Mouse (Mus musculus) ES-Bruce4 (cell line): Measurements from ENCODE around the gene Mfsd4b4. TPM values are rescaled to one million over a fixed set of nuclear protein-coding genes. Genes with fewer than 3 reads are reported as not detected.
"Not testable (repeated sequence)": the region's sequence is repeated elsewhere in the genome, so short reads cannot be mapped to it uniquely, and the experiment has no call there.

Experiments
- H3K27ac ChIP-seq: 2 replicates; pipeline ENCODE4 v1.5.1; 2012; ENCODE audit warnings: low read length, inconsistent platforms; ENCODE audit not compliant: insufficient read depth
- H3K27me3 ChIP-seq: 2 replicates; pipeline ENCODE4 v1.6.1; 2012; ENCODE audit warnings: mild to moderate bottlenecking, low read length, inconsistent platforms; ENCODE audit not compliant: control insufficient read depth, poor library complexity, insufficient read depth, severe bottlenecking
- H3K36me3 ChIP-seq: 2 replicates; pipeline ENCODE4 v1.6.1; 2012; ENCODE audit warnings: inconsistent platforms, mild to moderate bottlenecking, low read length, moderate library complexity; ENCODE audit not compliant: control insufficient read depth, poor library complexity, insufficient read depth, severe bottlenecking
- H3K4me1 ChIP-seq: one replicate; pipeline ENCODE4 v1.8.1; 2011; ENCODE audit warnings: low read length; ENCODE audit not compliant: control insufficient read depth, insufficient read depth
- H3K4me3 ChIP-seq: 2 replicates; pipeline ENCODE4 v1.5.1; 2011; ENCODE audit warnings: low read depth, mild to moderate bottlenecking, low read length
- H3K9ac ChIP-seq: 2 replicates; pipeline ENCODE4 v1.6.1; 2012; ENCODE audit warnings: low read depth, mild to moderate bottlenecking, inconsistent platforms; ENCODE audit not compliant: poor library complexity, severe bottlenecking
- H3K9me3 ChIP-seq: replicated peaks from 2 replicates; pipeline ENCODE4 v1.6.1; 2012; ENCODE audit warnings: mild to moderate bottlenecking, low read length, inconsistent platforms; ENCODE audit not compliant: control insufficient read depth, poor library complexity, insufficient read depth, severe bottlenecking
- CTCF ChIP-seq: IDR thresholded peaks from one replicate; pipeline ENCODE4 v1.8.1; 2011; ENCODE audit warnings: low read depth, low read length
- EP300 ChIP-seq: IDR thresholded peaks from 2 replicates; pipeline ENCODE4 v1.6.1; 2011; ENCODE audit warnings: low read depth, low read length; ENCODE audit not compliant: insufficient read depth
- POLR2A ChIP-seq: IDR thresholded peaks from one replicate; pipeline ENCODE4 v1.8.1; 2011; ENCODE audit warnings: low read length; ENCODE audit not compliant: insufficient read depth
- polyA plus RNA-seq: library from polyadenylated mRNA; stranded (reverse); fragments of >200 nt; gene quantifications from 2 replicates; pipeline ENCODE4 v1.2.4, GENCODE M21; 2011; ENCODE audit warnings: low read depth; ENCODE audit not compliant: missing spikeins, insufficient read depth, insufficient read length

Mfsd4b4 gene
- 5.7 and 5.9 TPM in 2 replicates for polyA plus RNA-seq

GRCm38 (mm10) chr10:39898874-39899371 lies at the start of gene Mfsd4b4:
Gene Mfsd4b4 (minus strand): TSS chr10:39899238.
- no peaks in the 10 kb centered on the region for H3K4me1 ChIP-seq
- H3K27ac ChIP-seq: peak within 1 kb of the TSS; percentile 37
- TF ChIP-seq POLR2A (peak; percentile 58), CTCF (no peak), EP300 (no peak)
- H3K9ac ChIP-seq: peak within 1 kb of the TSS; percentile 68
- 0 out of 2 replicates have a peak, but pooled peaks cover 2% of the 10 kb centered on the region for H3K9me3 ChIP-seq
- no peaks in the 10 kb centered on the region for H3K27me3 ChIP-seq
- no peaks in the 10 kb centered on the region for H3K36me3 ChIP-seq
- H3K4me3 ChIP-seq: peak within 1 kb of the TSS; percentile 85

DNA sequence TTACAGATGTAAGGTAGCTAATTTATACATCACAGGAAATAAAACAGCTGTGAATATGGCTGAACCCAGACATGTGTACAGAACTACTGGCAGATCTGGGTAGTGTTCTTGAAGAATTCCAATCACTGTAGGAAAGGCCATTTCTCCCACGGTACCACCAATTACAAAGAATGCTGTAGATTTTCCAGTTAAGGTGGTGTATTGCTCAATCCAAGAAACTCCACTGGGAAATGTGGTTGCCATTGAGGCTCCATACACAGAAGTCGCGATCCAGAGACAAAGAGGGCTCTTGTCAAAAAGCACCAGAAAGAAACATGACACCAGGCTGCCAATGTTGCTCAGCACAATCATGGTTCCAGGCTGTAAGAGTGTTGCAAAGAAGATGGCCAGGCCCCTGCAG lies 48.2 kb upstream of the Mfsd4b4 start:
- not testable (repeated sequence) for H3K4me3 ChIP-seq, H3K9me3 ChIP-seq, H3K27ac ChIP-seq, H3K27me3 ChIP-seq, H3K36me3 ChIP-seq, H3K4me1 ChIP-seq, H3K9ac ChIP-seq

- Histone ChIP-seq H3K27me3 (no peaks in the 10 kb centered on the region), H3K9ac (no peak overlapping the region), H3K4me1 (no peaks in the 10 kb centered on the region), H3K27ac (no peak overlapping the region), H3K4me3 (no peak overlapping the region), H3K36me3 (no peaks in the 10 kb centered on the region), H3K9me3 (no peaks in the 10 kb centered on the region)
- TF ChIP-seq EP300: no peak
- TF ChIP-seq CTCF: no peak
- no peak for TF ChIP-seq POLR2A
These were observed 37.5 kb upstream of the Mfsd4b4 start for GRCm38 (mm10) chr10:39936553-39936952.

- H3K36me3 ChIP-seq: no peaks in the 10 kb centered on the region
- H3K27me3 ChIP-seq: peaks cover 8% of the 10 kb centered on the region
- no peaks in the 10 kb centered on the region for H3K4me1 ChIP-seq
- TF ChIP-seq EP300 (no peak), POLR2A (no peak), CTCF (no peak)
- H3K9ac ChIP-seq: peak within 1 kb of the TSS; percentile 52
- H3K4me3 ChIP-seq: peak within 1 kb of the TSS; percentile 54
- no peak within 1 kb of the TSS for H3K27ac ChIP-seq
- no peaks in the 10 kb centered on the region for H3K9me3 ChIP-seq
These were observed 27.6 kb upstream of the Mfsd4b4 start, which contains the start of gene Mfsd4b2 for GRCm38 (mm10) chr10:39926616-39927139. Gene Mfsd4b2 (minus strand): TSS chr10:39926923.

DNA sequence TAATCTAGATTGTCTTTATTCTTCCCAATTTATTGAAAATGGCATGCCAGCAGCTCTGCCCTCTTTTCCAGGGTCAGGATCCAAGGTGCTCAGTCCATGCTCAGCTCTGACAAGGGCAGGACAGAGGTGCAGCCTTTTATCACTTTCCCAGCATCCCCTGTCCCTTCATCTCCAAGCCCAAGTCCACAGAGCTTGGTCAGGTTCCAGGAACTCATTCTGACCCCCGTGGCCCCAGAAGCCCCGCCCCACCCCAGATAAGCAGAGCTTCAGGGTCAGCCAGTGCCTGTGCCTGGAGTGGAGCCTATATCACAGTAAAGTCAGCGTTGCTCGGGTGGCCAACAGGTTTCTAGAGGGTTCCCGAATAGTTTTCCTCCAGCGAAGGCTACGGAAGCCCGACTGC lies 25.5 kb upstream of the Mfsd4b4 start:
- not testable (repeated sequence) for H3K9me3 ChIP-seq, H3K4me3 ChIP-seq, H3K9ac ChIP-seq, H3K4me1 ChIP-seq, H3K27ac ChIP-seq, H3K36me3 ChIP-seq, H3K27me3 ChIP-seq

GRCm38 (mm10) chr10:39912616-39913015 lies 13.6 kb upstream of the Mfsd4b4 start:
- Histone ChIP-seq H3K9me3 (peaks cover 8% of the 10 kb centered on the region; the same call in 1 of the 2 replicates), H3K27ac (no peak overlapping the region), H3K27me3 (no peaks in the 10 kb centered on the region), H3K4me3 (no peak overlapping the region), H3K4me1 (no peaks in the 10 kb centered on the region), H3K9ac (no peak overlapping the region), H3K36me3 (no peaks in the 10 kb centered on the region)
- no peak for TF ChIP-seq EP300
- no peak for TF ChIP-seq CTCF
- TF ChIP-seq POLR2A: no peak
